Mouse (Mus musculus): ENCODE measurements around the gene Reg3a. TPM values are rescaled to one million over a fixed set of nuclear protein-coding genes. Genes with fewer than 3 reads are reported as not detected.

The Reg3a gene
- total RNA-seq (2012; rRNA removed), result not detected in 2 replicates
- not detected in 2 replicates for total RNA-seq (2014; rRNA removed)
- polyA plus RNA-seq (2012; ENCODE audit: insufficient read length, low read depth), result not detected in 2 replicates

- H3K4me2 ChIP-seq (ENCODE audit: insufficient read depth, low read depth, poor library complexity, severe bottlenecking), result no peak within 1 kb of the TSS
- no peaks in the 10 kb centered on the region for H3K79me2 ChIP-seq (replicated peaks; ENCODE audit: control insufficient read depth, extremely low read depth, insufficient read depth, poor library complexity, severe bottlenecking)
- no peaks in the 10 kb centered on the region for H3K27me3 ChIP-seq (replicated peaks)
- no peak for DNase-seq (ENCODE audit: extremely low read depth)
- H3K4me3 ChIP-seq (replicated peaks in 1 of 3; ENCODE audit: low read depth in 2 of 3, low read length in 2 of 3, poor library complexity in 1 of 3), result no peak within 1 kb of the TSS
- H3K27ac ChIP-seq (ENCODE audit: insufficient read depth, low read depth), result no peak within 1 kb of the TSS
- dilution Hi-C loops (cut with MboI; ENCODE audit: extremely low pct_ligation_motif_present, extremely low pct_unique_long_range_greater_than_20kb, low sequenced_read_pairs), result no loop called here
- no peak for TF ChIP-seq SIN3A (IDR thresholded peaks at IDR 0.05; ENCODE audit: low read length)
- TF ChIP-seq ZMIZ1 (IDR thresholded peaks at IDR 0.05; ENCODE audit: low read depth, low read length), result no peak
- TF ChIP-seq ELF1 (IDR thresholded peaks at IDR 0.05; ENCODE audit: low read depth, low read length), result no peak
- no peak for TF ChIP-seq JUN (IDR thresholded peaks at IDR 0.05; ENCODE audit: insufficient read depth, low read depth, low read length)
- no peak for TF ChIP-seq PAX5 (IDR thresholded peaks at IDR 0.05; ENCODE audit: low read length)
- TF ChIP-seq NRF1 (IDR thresholded peaks at IDR 0.05; ENCODE audit: low read depth, low read length), result no peak
- no peak for TF ChIP-seq CTCF (conservative IDR thresholded peaks at IDR 0.05 in 1 of 2, IDR thresholded peaks at IDR 0.05 in 1 of 2; ENCODE audit: low read depth in 2 of 2, low read length in 2 of 2)
- no peak for TF ChIP-seq USF1 (IDR thresholded peaks at IDR 0.05; ENCODE audit: low read depth, low read length)
- no peak for TF ChIP-seq MAZ (IDR thresholded peaks at IDR 0.05; ENCODE audit: low read depth, low read length)
- in situ Hi-C loops (cut with MboI; ENCODE audit: low pct_ligation_motif_present, low pct_unique_long_range_greater_than_20kb, low sequenced_read_pairs), result no loop called here
- peaks cover 62% of the 10 kb centered on the region for H3K9me3 ChIP-seq (replicated peaks; ENCODE audit: low read length)
- H3K9ac ChIP-seq (ENCODE audit: insufficient read depth, low read depth), result no peak within 1 kb of the TSS
- H3K4me1 ChIP-seq (ENCODE audit: control insufficient read depth in 1 of 2, insufficient read depth in 2 of 2), result no peaks in the 10 kb centered on the region
- no peaks in the 10 kb centered on the region for H3K36me3 ChIP-seq (replicated peaks in 1 of 2; ENCODE audit: control insufficient read depth in 1 of 2, insufficient read depth in 1 of 2, low read length in 1 of 2)
These were observed at the start of gene Reg3a for GRCm38 (mm10) chr6:78380409-78380808. TSS of gene Reg3a (plus strand) at chr6:78380709.

- Histone ChIP-seq H3K9ac (ENCODE audit: insufficient read depth, low read depth) (no peak overlapping the region), H3K79me2 (replicated peaks; ENCODE audit: control insufficient read depth, extremely low read depth, insufficient read depth, poor library complexity, severe bottlenecking) (no peaks in the 10 kb centered on the region), H3K36me3 (replicated peaks in 1 of 2; ENCODE audit: control insufficient read depth in 1 of 2, insufficient read depth in 1 of 2, low read length in 1 of 2) (no peaks in the 10 kb centered on the region), H3K4me1 (ENCODE audit: control insufficient read depth in 1 of 2, insufficient read depth in 2 of 2) (no peaks in the 10 kb centered on the region), H3K27me3 (replicated peaks) (no peaks in the 10 kb centered on the region), H3K27ac (ENCODE audit: insufficient read depth, low read depth) (no peak overlapping the region), H3K4me3 (replicated peaks in 1 of 3; ENCODE audit: low read depth in 2 of 3, low read length in 2 of 3, poor library complexity in 1 of 3) (no peak overlapping the region), H3K9me3 (replicated peaks; ENCODE audit: low read length) (peaks cover 25% of the 10 kb centered on the region), H3K4me2 (ENCODE audit: insufficient read depth, low read depth, poor library complexity, severe bottlenecking) (no peak overlapping the region)
- dilution Hi-C loops (cut with MboI; ENCODE audit: extremely low pct_ligation_motif_present, extremely low pct_unique_long_range_greater_than_20kb, low sequenced_read_pairs), result no loop called here
- in situ Hi-C loops (cut with MboI; ENCODE audit: low pct_ligation_motif_present, low pct_unique_long_range_greater_than_20kb, low sequenced_read_pairs), result no loop called here
- no peak for TF ChIP-seq POLR2AphosphoS2 (IDR thresholded peaks at IDR 0.05; ENCODE audit: low read depth, low read length)
- no peak for TF ChIP-seq CHD1 (IDR thresholded peaks at IDR 0.05; ENCODE audit: low read depth, low read length)
- TF ChIP-seq POLR2A (IDR thresholded peaks at IDR 0.05; ENCODE audit: low read depth, low read length), result no peak
- TF ChIP-seq NRF1 (IDR thresholded peaks at IDR 0.05; ENCODE audit: low read depth, low read length), result no peak
- TF ChIP-seq IRF4 (IDR thresholded peaks at IDR 0.05; ENCODE audit: low read depth, low read length), result no peak
- TF ChIP-seq GABPA (IDR thresholded peaks at IDR 0.05; ENCODE audit: insufficient replicate concordance, low read depth, low read length), result no peak
- TF ChIP-seq NELFE (IDR thresholded peaks at IDR 0.05; ENCODE audit: low read depth, low read length), result no peak
- TF ChIP-seq RCOR1 (conservative IDR thresholded peaks at IDR 0.05; ENCODE audit: low read depth, low read length), result no peak
- TF ChIP-seq ZNF384 (IDR thresholded peaks at IDR 0.05; ENCODE audit: low read depth, low read length), result no peak
- TF ChIP-seq MAZ (IDR thresholded peaks at IDR 0.05; ENCODE audit: low read depth, low read length), result no peak
- TF ChIP-seq ZC3H11A (IDR thresholded peaks at IDR 0.05; ENCODE audit: low read depth, low read length), result no peak
- TF ChIP-seq HCFC1 (IDR thresholded peaks at IDR 0.05; ENCODE audit: low read depth, low read length), result no peak
- TF ChIP-seq PAX5 (IDR thresholded peaks at IDR 0.05; ENCODE audit: low read length), result no peak
- no peak for TF ChIP-seq USF1 (IDR thresholded peaks at IDR 0.05; ENCODE audit: low read depth, low read length)
- no peak for TF ChIP-seq JUN (IDR thresholded peaks at IDR 0.05; ENCODE audit: insufficient read depth, low read depth, low read length)
- TF ChIP-seq ETS1 (conservative IDR thresholded peaks at IDR 0.05; ENCODE audit: low read depth, low read length), result no peak
- TF ChIP-seq MXI1 (IDR thresholded peaks at IDR 0.05; ENCODE audit: low read depth, low read length), result no peak
- no peak for TF ChIP-seq CTCF (conservative IDR thresholded peaks at IDR 0.05 in 1 of 2, IDR thresholded peaks at IDR 0.05 in 1 of 2; ENCODE audit: low read depth in 2 of 2, low read length in 2 of 2)
- DNase-seq (ENCODE audit: extremely low read depth), result no peak
These were observed 48.5 kb upstream of the Reg3a start for GRCm38 (mm10) chr6:78331919-78332569.

Data from CH12.LX (cell line).